Mouse (Mus musculus): ENCODE measurements around the gene Mark3.

DNA sequence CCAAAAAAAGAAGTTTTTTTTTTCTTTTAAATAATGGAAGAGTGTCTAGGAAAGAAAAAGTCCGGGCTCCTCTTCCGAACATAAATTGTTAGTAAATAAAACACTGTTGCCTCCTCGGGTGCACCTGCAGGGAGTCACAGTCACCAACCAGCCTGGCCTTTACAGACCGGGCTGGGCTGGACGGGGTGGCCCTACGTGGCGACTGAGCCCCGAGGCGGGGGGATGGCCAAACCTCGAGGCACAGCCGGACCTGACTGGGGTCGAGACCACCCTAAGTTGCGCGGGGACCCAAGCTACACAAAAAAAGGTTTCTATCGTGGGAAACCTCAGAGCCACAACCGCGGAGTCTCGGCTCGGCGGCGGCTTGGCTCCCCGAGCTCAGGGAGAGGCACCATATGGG lies 37.0 kb upstream of the Mark3 start:
- no peak for TF ChIP-seq ZC3H11A (IDR thresholded peaks at IDR 0.05; ENCODE audit: borderline replicate concordance, low read depth, low read length)
- TF ChIP-seq ZNF384 (IDR thresholded peaks at IDR 0.05; ENCODE audit: low read depth, low read length) = no peak
- TF ChIP-seq CHD2 (IDR thresholded peaks at IDR 0.05; ENCODE audit: low read depth, low read length) = no peak
- TF ChIP-seq HCFC1 (IDR thresholded peaks at IDR 0.05; ENCODE audit: borderline replicate concordance, insufficient read depth, low read length) = no peak
